In the genomic region with DNA sequence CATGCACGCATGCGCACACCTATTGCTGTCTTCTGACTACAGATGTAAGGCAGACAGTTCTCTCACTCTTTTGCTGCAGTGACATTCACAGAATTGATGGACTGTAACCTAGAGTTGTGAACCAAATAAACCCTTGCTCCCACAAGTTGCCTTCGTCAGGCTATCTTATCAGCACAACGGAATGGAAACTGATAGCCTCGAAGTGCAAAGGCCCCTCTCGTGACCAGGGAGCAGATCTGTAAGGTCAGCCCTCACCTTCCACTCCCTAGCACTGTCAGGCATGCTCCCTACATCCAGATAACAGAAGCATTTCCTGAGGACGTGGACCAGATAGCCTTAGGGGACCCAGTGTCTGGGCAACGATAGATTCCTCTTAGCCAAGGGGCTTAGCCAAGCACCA, we compare ENCODE assay signal across 23 mouse cellular contexts. TPM values are rescaled to one million over a fixed set of nuclear protein-coding genes. Genes with fewer than 3 reads are reported as not detected.
DNase-seq lines count a peak whose midpoint lies in the region; ATAC-seq and TF ChIP-seq lines count a peak whose summit lies in the region.
"Had no signal": no experiment of that assay in that cellular context is flagged by ENCODE, and none has a peak within 500 bp of the region (broad histone marks: within the 10 kb centered on the region; RNA-seq: fewer than 3 reads in every experiment).

No protein-coding gene starts in this region.

- H3K27ac ChIP-seq in heart, embryonic 10.5 days, result peak overlapping the region; percentile 77; the same call in 1 of the 2 replicates
- no peak overlapping the region for H3K27ac ChIP-seq in intestine, embryonic 16.5 days (ENCODE audit: low read length)
- H3K27ac ChIP-seq in intestine, embryonic 15.5 days, result no peak overlapping the region
- no peak overlapping the region for H3K27ac ChIP-seq in intestine, postnatal 0 days (ENCODE audit: low read depth, low read length)
- H3K27ac ChIP-seq: embryonic facial prominence, embryonic 10.5 days; embryonic facial prominence, embryonic 12.5 days; forebrain, embryonic 13.5 days had no signal

- 24% methylated on average over 8 of the region's 8 CpGs for WGBS in heart, embryonic 10.5 days
- 59% methylated on average over 8 of the region's 8 CpGs for WGBS in intestine, embryonic 16.5 days
- WGBS in intestine, embryonic 15.5 days, result 52% methylated on average over 8 of the region's 8 CpGs
- 40% methylated on average over 8 of the region's 8 CpGs for WGBS in intestine, postnatal 0 days

- H3K9ac ChIP-seq in intestine, embryonic 16.5 days (ENCODE audit: low read depth, low read length), result no peak overlapping the region
- no peak overlapping the region for H3K9ac ChIP-seq in intestine, embryonic 15.5 days
- no peak overlapping the region for H3K9ac ChIP-seq in intestine, postnatal 0 days (ENCODE audit: low read depth, low read length)
- H3K9ac ChIP-seq: embryonic facial prominence, embryonic 12.5 days; forebrain, embryonic 13.5 days had no signal

- no peak for TF ChIP-seq CTCF in intestine, postnatal 0 days (IDR thresholded peaks at IDR 0.05; ENCODE audit: low read depth)

- H3K4me3 ChIP-seq in heart, embryonic 10.5 days, result no peak overlapping the region
- no peak overlapping the region for H3K4me3 ChIP-seq in intestine, embryonic 16.5 days (ENCODE audit: low read length)
- no peak overlapping the region for H3K4me3 ChIP-seq in intestine, embryonic 15.5 days (replicated peaks)
- no peak overlapping the region for H3K4me3 ChIP-seq in intestine, postnatal 0 days (ENCODE audit: low read depth, low read length)
- H3K4me3 ChIP-seq: embryonic facial prominence, embryonic 10.5 days; embryonic facial prominence, embryonic 12.5 days; forebrain, embryonic 13.5 days had no signal

- no peak for DNase-seq in heart, embryonic 10.5 days (ENCODE audit: low spot score)
- no peak for DNase-seq in heart, postnatal 36 days
- peak; percentile 79 for DNase-seq in yolk sac, embryonic 10.5 days (ENCODE audit: low spot score)
- no peak for DNase-seq in frontal cortex, postnatal 14 days (ENCODE audit: low spot score in 2 of 2)
- DNase-seq: adrenal gland, adult 8-10 months; adrenal gland, postnatal 14 days; adrenal gland, postnatal 36 days; B cell, adult 2 months; cerebellum, adult 11-12 months; cerebellum, adult 2 months; cerebellum, adult 9-10 months; cerebellum, postnatal 10 days; cerebellum, postnatal 25 days had no signal

- no peaks in the 10 kb centered on the region for H3K36me3 ChIP-seq in heart, embryonic 10.5 days
- no peaks in the 10 kb centered on the region for H3K36me3 ChIP-seq in intestine, embryonic 16.5 days (ENCODE audit: control insufficient read depth, insufficient read depth, low read length)
- no peaks in the 10 kb centered on the region for H3K36me3 ChIP-seq in intestine, embryonic 15.5 days
- no peaks in the 10 kb centered on the region for H3K36me3 ChIP-seq in intestine, postnatal 0 days (ENCODE audit: control insufficient read depth, insufficient read depth)
- H3K36me3 ChIP-seq: embryonic facial prominence, embryonic 10.5 days; embryonic facial prominence, embryonic 12.5 days; G1E had no signal

- no peaks in the 10 kb centered on the region for H3K9me3 ChIP-seq in heart, embryonic 10.5 days
- H3K9me3 ChIP-seq in intestine, embryonic 16.5 days (ENCODE audit: control insufficient read depth, low read length), result no peaks in the 10 kb centered on the region
- H3K9me3 ChIP-seq in intestine, embryonic 15.5 days, result no peaks in the 10 kb centered on the region
- no peaks in the 10 kb centered on the region for H3K9me3 ChIP-seq in intestine, postnatal 0 days (ENCODE audit: control insufficient read depth)
- H3K9me3 ChIP-seq: embryonic facial prominence, embryonic 10.5 days; embryonic facial prominence, embryonic 12.5 days; forebrain, embryonic 13.5 days had no signal

- peak; percentile 45 for ATAC-seq in intestine, embryonic 16.5 days
- ATAC-seq in intestine, embryonic 15.5 days, result no peak
- peak; percentile 62 for ATAC-seq in intestine, postnatal 0 days
- ATAC-seq: activated CD4-positive, CD25-positive, alpha-beta regulatory T cell, adult 4 months; CD4-positive, CD25-positive, alpha-beta regulatory T cell, adult 4 months; forebrain, embryonic 13.5 days; Patski had no signal

- H3K4me2 ChIP-seq in intestine, embryonic 16.5 days (ENCODE audit: low read depth, low read length), result no peak overlapping the region
- H3K4me2 ChIP-seq in intestine, embryonic 15.5 days (replicated peaks), result no peak overlapping the region
- H3K4me2 ChIP-seq in intestine, postnatal 0 days (replicated peaks; ENCODE audit: low read depth), result no peak overlapping the region
- H3K4me2 ChIP-seq: embryonic facial prominence, embryonic 12.5 days; forebrain, embryonic 13.5 days had no signal

- intact Hi-C loops in heart, postnatal 36 days (cut with DNase I), result no loop called here

- peaks cover 61% of the 10 kb centered on the region for H3K4me1 ChIP-seq in heart, embryonic 10.5 days
- peaks cover 3% of the 10 kb centered on the region; the same call in 1 of the 2 replicates for H3K4me1 ChIP-seq in intestine, embryonic 16.5 days (ENCODE audit: control insufficient read depth, insufficient read depth, low read length)
- H3K4me1 ChIP-seq in intestine, embryonic 15.5 days (replicated peaks), result no peaks in the 10 kb centered on the region; the same call in 1 of the 2 replicates
- no peaks in the 10 kb centered on the region for H3K4me1 ChIP-seq in intestine, postnatal 0 days (replicated peaks; ENCODE audit: control insufficient read depth, insufficient read depth, low read length)

- no peaks in the 10 kb centered on the region for H3K27me3 ChIP-seq in heart, embryonic 10.5 days (ENCODE audit: insufficient read depth, poor library complexity, severe bottlenecking)
- H3K27me3 ChIP-seq in intestine, embryonic 16.5 days (replicated peaks; ENCODE audit: control insufficient read depth, insufficient read depth, low read length), result no peaks in the 10 kb centered on the region
- H3K27me3 ChIP-seq in intestine, embryonic 15.5 days (replicated peaks), result no peaks in the 10 kb centered on the region
- no peaks in the 10 kb centered on the region for H3K27me3 ChIP-seq in intestine, postnatal 0 days (replicated peaks; ENCODE audit: control insufficient read depth, insufficient read depth, low read length)
- H3K27me3 ChIP-seq: embryonic facial prominence, embryonic 12.5 days; Patski had no signal

RNA-seq across cellular contexts. Expression of a gene that starts 53.2 kb away (rescaled TPM):
- 10.5 and 11.1 TPM in 2 replicates for polyA plus RNA-seq in heart, embryonic 10.5 days (2016; fragmentation: Nextera tagmentation; extraction: Ambion mirVana)
- 1 to 10 TPM; 9.5 to 9.7 TPM for total RNA-seq in heart, postnatal 36 days (2021)
- polyA plus RNA-seq in intestine, embryonic 16.5 days (2015; fragmentation: Nextera tagmentation; extraction: Ambion mirVana), result 24.3 and 26.1 TPM in 2 replicates
- 20.3 and 21.4 TPM in 2 replicates for polyA plus RNA-seq in intestine, embryonic 15.5 days (2015; fragmentation: Nextera tagmentation; extraction: Ambion mirVana)
- polyA plus RNA-seq in intestine, postnatal 0 days (2015; fragmentation: Nextera tagmentation; extraction: Ambion mirVana), result 12.9 and 16.6 TPM in 2 replicates
